Mouse (Mus musculus) stomach, adult 2 months (tissue): ENCODE data around the gene Prpf4b. TPM values are rescaled to one million over a fixed set of nuclear protein-coding genes. Genes with fewer than 3 reads are reported as not detected.

Experiments used
- polyA plus RNA-seq: library from polyadenylated mRNA; depleted of rRNA; stranded (reverse); fragments of >200 nt; gene quantifications from 2 replicates; pipeline ENCODE4 v1.2.3, GENCODE M21; 2012; rRNA removed

Prpf4b gene
- 0.74 and 1.2 TPM in 2 replicates for polyA plus RNA-seq

DNA sequence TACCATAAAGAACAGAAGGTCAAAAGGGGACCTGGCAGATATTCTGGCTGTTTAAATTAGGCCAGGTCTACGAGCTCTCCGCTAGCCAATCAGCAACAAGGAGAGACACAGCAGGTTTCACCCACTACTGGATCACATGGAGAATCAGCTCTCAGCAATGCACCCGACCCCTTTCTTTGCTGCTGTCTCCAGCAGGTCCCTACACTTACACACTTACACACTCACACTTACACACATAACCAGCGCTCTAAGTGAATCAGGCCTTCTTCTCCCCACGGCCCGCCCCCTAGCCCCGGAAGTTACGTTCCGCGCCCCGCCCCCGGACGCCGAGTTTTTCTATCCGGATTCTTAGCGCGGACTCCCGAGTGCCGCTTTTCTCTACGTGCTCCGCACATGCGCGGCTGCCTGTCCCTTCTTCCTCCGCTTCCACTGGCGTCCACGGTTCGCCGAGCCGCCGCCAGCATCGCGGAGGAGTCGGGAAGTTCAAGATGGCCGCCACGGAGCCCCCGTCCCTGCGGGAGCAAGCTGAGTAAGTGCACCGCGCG lies at the start of gene Prpf4b:
Prpf4b (plus strand) TSS at position 137 of the 545 bp plus-strand sequence.

GRCm38 (mm10) chr13:34924210-34924609 lies 49.1 kb downstream of the Prpf4b start, which contains the start of the genes Fam217a and 4933417A18Rik:
TSS of gene Fam217a (minus strand) at chr13:34924310.
TSS of gene 4933417A18Rik (plus strand) at chr13:34924409.

Other genes starting within 250 kb of the Prpf4b start
- 5.5 and 9.7 TPM in 2 replicates for gene Pxdc1, start 221.8 kb upstream of the Prpf4b start, polyA plus RNA-seq
- gene Fam50b, start 140.5 kb upstream of the Prpf4b start, polyA plus RNA-seq: not detected in 2 replicates
- gene Fam217a, start 49.0 kb downstream of the Prpf4b start, polyA plus RNA-seq: not detected in 2 replicates
- gene 4933417A18Rik, start 49.1 kb downstream of the Prpf4b start, polyA plus RNA-seq: not detected in 2 replicates
- gene Eci3, start 88.5 kb downstream of the Prpf4b start, polyA plus RNA-seq: not detected in 2 replicates
- 6.9 and 8.6 TPM in 2 replicates for gene Eci2, start 151.8 kb downstream of the Prpf4b start, polyA plus RNA-seq